Mouse (Mus musculus): ENCODE results near the gene Gm48551. TPM values are rescaled to one million over a fixed set of nuclear protein-coding genes. Genes with fewer than 3 reads are reported as not detected.

The Gm48551 gene
- polyA plus RNA-seq, 1 experiment from 2014 or later = 4.2 TPM

DNA sequence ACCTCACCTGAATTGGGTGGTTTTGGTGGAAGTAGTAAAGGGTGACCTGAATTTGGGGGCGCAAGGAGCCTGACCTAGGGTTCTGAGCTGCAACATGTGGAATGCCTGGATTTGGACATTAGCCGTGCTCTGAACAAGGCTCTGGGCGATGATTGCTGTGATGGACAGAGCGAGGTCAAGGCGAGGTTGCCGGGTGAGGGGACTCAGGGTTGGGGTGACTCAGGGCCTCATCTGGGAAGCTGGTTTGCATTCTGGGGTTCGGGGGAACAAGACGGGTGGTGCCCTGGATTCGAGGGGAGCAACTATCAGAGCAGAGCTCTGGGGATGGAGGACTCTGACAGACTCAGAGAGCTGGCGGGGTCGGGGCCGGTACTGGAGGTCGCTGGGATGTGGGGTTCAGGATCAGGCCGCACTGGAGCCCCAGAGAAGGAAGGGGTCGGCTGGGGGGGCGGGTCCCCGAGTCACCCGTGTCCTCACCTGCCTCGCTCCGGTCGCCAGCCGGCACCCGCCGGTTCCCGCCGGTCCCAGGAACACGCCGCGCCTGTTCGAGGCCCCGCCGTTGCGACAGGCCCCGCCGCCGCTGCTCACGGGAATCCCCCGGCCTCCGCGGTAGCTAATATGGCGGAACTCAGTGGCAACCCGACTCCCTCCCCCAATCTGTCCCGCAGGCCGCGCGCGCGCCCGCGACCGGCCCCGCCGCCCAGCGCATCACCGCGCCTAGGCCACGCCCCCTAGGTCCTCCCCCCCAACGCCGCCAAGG lies 6.3 kb upstream of the Gm48551 start, which contains the start of gene Fzr1:
Fzr1 (minus strand) TSS at position 724 of the 760 bp plus-strand sequence.
- peaks cover 32% of the 10 kb centered on the region for H3K4me1 ChIP-seq
- peak within 1 kb of the TSS; percentile 92 for H3K4me2 ChIP-seq
- peak; percentile 70 for ATAC-seq
- H3K27me3 ChIP-seq = no peaks in the 10 kb centered on the region
- H3K9me3 ChIP-seq (replicated peaks) = no peaks in the 10 kb centered on the region
- under 1% methylated on average over 36 of the region's 59 CpGs for WGBS
- H3K36me3 ChIP-seq (ENCODE audit: poor library complexity, severe bottlenecking) = peaks cover 31% of the 10 kb centered on the region
- H3K4me3 ChIP-seq = peak within 1 kb of the TSS; percentile 83
- H3K27ac ChIP-seq = peak within 1 kb of the TSS; percentile 73
- peak within 1 kb of the TSS; percentile 94 for H3K9ac ChIP-seq

GRCm38 (mm10) chr10:81378553-81379182 lies 5.6 kb upstream of the Gm48551 start:
- Histone ChIP-seq H3K9me3 (replicated peaks) (no peaks in the 10 kb centered on the region), H3K36me3 (ENCODE audit: poor library complexity, severe bottlenecking) (peaks cover 24% of the 10 kb centered on the region), H3K9ac (peak overlapping the region; percentile 66), H3K4me2 (peak overlapping the region; percentile 92), H3K27ac (peak overlapping the region; percentile 69), H3K4me1 (peaks cover 32% of the 10 kb centered on the region), H3K27me3 (no peaks in the 10 kb centered on the region), H3K4me3 (peak overlapping the region; percentile 83)
- WGBS = under 1% methylated on average over 46 of the region's 46 CpGs
- ATAC-seq = peak; percentile 97

DNA sequence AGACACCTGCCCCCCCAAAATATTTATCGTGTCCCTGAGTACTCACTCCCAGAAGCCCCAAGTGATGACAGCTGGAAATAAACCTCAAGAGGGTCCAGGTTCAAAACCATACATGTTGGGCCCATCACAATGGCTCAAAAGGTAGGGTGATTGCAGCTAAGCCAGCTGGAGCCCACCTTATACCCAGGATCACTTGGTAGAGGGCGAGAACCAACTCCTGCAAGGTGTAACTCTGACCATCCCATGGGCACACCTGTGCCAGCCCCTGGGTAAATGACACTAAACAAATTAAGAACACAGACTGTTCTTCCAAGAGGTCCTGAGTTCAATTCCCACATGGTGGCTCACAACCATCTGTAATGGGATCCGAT lies 5.1 kb upstream of the Gm48551 start:
- H3K27ac ChIP-seq = peak overlapping the region; percentile 69
- peaks cover 19% of the 10 kb centered on the region for H3K36me3 ChIP-seq (ENCODE audit: poor library complexity, severe bottlenecking)
- peaks cover 32% of the 10 kb centered on the region for H3K4me1 ChIP-seq
- peak overlapping the region; percentile 66 for H3K9ac ChIP-seq
- no peaks in the 10 kb centered on the region for H3K27me3 ChIP-seq
- WGBS = 53% methylated on average over 3 of the region's 3 CpGs
- H3K4me3 ChIP-seq = peak overlapping the region; percentile 83
- H3K9me3 ChIP-seq (replicated peaks) = no peaks in the 10 kb centered on the region
- H3K4me2 ChIP-seq = peak overlapping the region; percentile 65
- peak; percentile 0; the same call in 1 of the 2 replicates for ATAC-seq

- Histone ChIP-seq H3K36me3 (ENCODE audit: poor library complexity, severe bottlenecking) (peaks cover 13% of the 10 kb centered on the region), H3K27me3 (no peaks in the 10 kb centered on the region), H3K4me3 (no peak overlapping the region), H3K27ac (no peak overlapping the region), H3K9me3 (replicated peaks) (no peaks in the 10 kb centered on the region), H3K4me2 (no peak overlapping the region), H3K9ac (no peak overlapping the region), H3K4me1 (peaks cover 35% of the 10 kb centered on the region)
- 89% methylated on average over 6 of the region's 6 CpGs for WGBS
- ATAC-seq = no peak
Observed at GRCm38 (mm10) chr10:81379809-81380378, 4.4 kb upstream of the Gm48551 start.

GRCm38 (mm10) chr10:81382039-81382438 lies 2.2 kb upstream of the Gm48551 start:
- Histone ChIP-seq H3K27ac (no peak overlapping the region), H3K4me1 (peaks cover 28% of the 10 kb centered on the region), H3K36me3 (ENCODE audit: poor library complexity, severe bottlenecking) (peaks cover 14% of the 10 kb centered on the region), H3K9me3 (replicated peaks) (no peaks in the 10 kb centered on the region), H3K4me2 (no peak overlapping the region), H3K27me3 (no peaks in the 10 kb centered on the region), H3K4me3 (no peak overlapping the region), H3K9ac (peak overlapping the region; percentile 31; the same call in 1 of the 2 replicates)
- WGBS = 80% methylated on average over 5 of the region's 5 CpGs
- no peak for ATAC-seq

GRCm38 (mm10) chr10:81384605-81384982 lies 328 bp downstream of the Gm48551 start:
- H3K27me3 ChIP-seq = no peaks in the 10 kb centered on the region
- WGBS = under 1% methylated on average over 19 of the region's 19 CpGs
- ATAC-seq = peak; percentile 28; the same call in 1 of the 2 replicates
- peak overlapping the region; percentile 94 for H3K4me2 ChIP-seq
- H3K36me3 ChIP-seq (ENCODE audit: poor library complexity, severe bottlenecking) = peaks cover 32% of the 10 kb centered on the region
- peak overlapping the region; percentile 84 for H3K27ac ChIP-seq
- peak overlapping the region; percentile 97 for H3K4me3 ChIP-seq
- peak overlapping the region; percentile 87 for H3K9ac ChIP-seq
- no peaks in the 10 kb centered on the region for H3K9me3 ChIP-seq (replicated peaks)
- H3K4me1 ChIP-seq = peaks cover 18% of the 10 kb centered on the region

GRCm38 (mm10) chr10:81385603-81386306 lies 1.5 kb downstream of the Gm48551 start:
- peak overlapping the region; percentile 97 for H3K4me3 ChIP-seq
- 88% methylated on average over 22 of the region's 22 CpGs for WGBS
- H3K9ac ChIP-seq = peak overlapping the region; percentile 87; the same call in 1 of the 2 replicates
- peak overlapping the region; percentile 94 for H3K4me2 ChIP-seq
- no peaks in the 10 kb centered on the region for H3K9me3 ChIP-seq (replicated peaks)
- no peaks in the 10 kb centered on the region for H3K27me3 ChIP-seq
- no peak for ATAC-seq
- no peak overlapping the region for H3K27ac ChIP-seq
- peaks cover 37% of the 10 kb centered on the region for H3K36me3 ChIP-seq (ENCODE audit: poor library complexity, severe bottlenecking)
- H3K4me1 ChIP-seq = peaks cover 21% of the 10 kb centered on the region

GRCm38 (mm10) chr10:81387716-81388115 lies 3.5 kb downstream of the Gm48551 start:
- 97% methylated on average over 20 of the region's 20 CpGs for WGBS
- Histone ChIP-seq H3K9me3 (replicated peaks) (no peaks in the 10 kb centered on the region), H3K36me3 (ENCODE audit: poor library complexity, severe bottlenecking) (peaks cover 48% of the 10 kb centered on the region), H3K9ac (no peak overlapping the region), H3K27ac (no peak overlapping the region), H3K27me3 (no peaks in the 10 kb centered on the region), H3K4me2 (no peak overlapping the region), H3K4me1 (peaks cover 21% of the 10 kb centered on the region), H3K4me3 (no peak overlapping the region)
- ATAC-seq = no peak

DNA sequence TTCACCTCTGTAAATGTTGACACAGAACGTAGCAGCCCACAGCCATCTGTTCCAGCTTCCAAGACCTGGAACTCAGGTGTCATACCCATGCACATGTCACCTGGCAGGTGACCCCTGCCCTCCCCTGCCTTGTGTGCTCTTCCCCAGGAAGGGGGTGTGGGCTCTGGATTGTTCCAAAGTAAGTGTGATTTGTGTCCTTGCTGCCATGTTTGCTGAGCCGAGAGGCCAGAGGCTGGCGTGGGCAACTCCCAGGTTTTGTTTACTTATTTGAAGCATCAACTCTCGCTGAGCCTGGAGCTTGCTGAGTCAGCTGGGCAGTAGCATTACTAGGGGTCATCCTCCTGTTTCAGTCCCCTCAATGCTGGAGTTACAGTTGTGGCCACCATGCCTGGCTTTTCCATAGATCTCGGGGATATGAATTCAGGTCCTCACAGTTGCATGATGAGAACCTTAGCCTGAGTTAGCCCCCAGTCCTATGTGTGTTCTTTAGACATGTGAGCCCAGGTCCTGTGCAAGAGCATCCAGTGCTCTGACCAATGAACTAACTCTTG lies 4.3 kb downstream of the Gm48551 start, which contains the start of gene Gm48552:
Gm48552 (plus strand) TSS at position 501 of the 551 bp plus-strand sequence.
- peaks cover 48% of the 10 kb centered on the region for H3K36me3 ChIP-seq (ENCODE audit: poor library complexity, severe bottlenecking)
- no peak within 1 kb of the TSS for H3K27ac ChIP-seq
- peaks cover 28% of the 10 kb centered on the region for H3K4me1 ChIP-seq
- H3K9ac ChIP-seq = 0 out of 2 replicates have a peak within 1 kb of the TSS, but pooled peaks have one; percentile 9
- H3K9me3 ChIP-seq (replicated peaks) = no peaks in the 10 kb centered on the region
- ATAC-seq = no peak
- no peak within 1 kb of the TSS for H3K4me2 ChIP-seq
- no peak within 1 kb of the TSS for H3K4me3 ChIP-seq
- WGBS = 88% methylated on average over 5 of the region's 5 CpGs
- no peaks in the 10 kb centered on the region for H3K27me3 ChIP-seq

DNA sequence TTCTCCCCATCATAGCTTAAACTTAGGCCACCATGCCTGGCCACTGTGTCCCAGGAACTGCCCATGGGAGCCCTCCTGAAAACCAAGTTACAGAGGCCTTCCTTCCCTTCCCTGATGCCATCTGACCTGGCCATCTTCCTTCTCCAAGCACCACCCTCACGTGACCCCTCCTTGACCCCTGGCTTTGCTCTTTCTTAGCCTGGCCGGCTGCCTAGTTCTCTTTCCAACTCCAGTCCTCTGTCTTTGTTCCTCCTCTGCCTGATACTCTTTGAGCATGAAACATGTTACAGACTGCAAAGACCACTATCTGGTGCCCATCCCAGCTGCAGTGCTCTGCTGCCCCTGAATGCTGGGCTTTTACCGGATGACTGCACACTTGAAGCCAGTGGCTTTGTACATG lies 5.1 kb downstream of the Gm48551 start:
- no peak for ATAC-seq
- 0 out of 2 replicates have a peak overlapping the region, but pooled peaks have one; percentile 9 for H3K9ac ChIP-seq
- no peaks in the 10 kb centered on the region for H3K9me3 ChIP-seq (replicated peaks)
- no peaks in the 10 kb centered on the region for H3K27me3 ChIP-seq
- peaks cover 48% of the 10 kb centered on the region for H3K36me3 ChIP-seq (ENCODE audit: poor library complexity, severe bottlenecking)
- no peak overlapping the region for H3K4me3 ChIP-seq
- no peak overlapping the region for H3K27ac ChIP-seq
- peaks cover 32% of the 10 kb centered on the region for H3K4me1 ChIP-seq
- WGBS = 46% methylated on average over 3 of the region's 3 CpGs
- H3K4me2 ChIP-seq = no peak overlapping the region

DNA sequence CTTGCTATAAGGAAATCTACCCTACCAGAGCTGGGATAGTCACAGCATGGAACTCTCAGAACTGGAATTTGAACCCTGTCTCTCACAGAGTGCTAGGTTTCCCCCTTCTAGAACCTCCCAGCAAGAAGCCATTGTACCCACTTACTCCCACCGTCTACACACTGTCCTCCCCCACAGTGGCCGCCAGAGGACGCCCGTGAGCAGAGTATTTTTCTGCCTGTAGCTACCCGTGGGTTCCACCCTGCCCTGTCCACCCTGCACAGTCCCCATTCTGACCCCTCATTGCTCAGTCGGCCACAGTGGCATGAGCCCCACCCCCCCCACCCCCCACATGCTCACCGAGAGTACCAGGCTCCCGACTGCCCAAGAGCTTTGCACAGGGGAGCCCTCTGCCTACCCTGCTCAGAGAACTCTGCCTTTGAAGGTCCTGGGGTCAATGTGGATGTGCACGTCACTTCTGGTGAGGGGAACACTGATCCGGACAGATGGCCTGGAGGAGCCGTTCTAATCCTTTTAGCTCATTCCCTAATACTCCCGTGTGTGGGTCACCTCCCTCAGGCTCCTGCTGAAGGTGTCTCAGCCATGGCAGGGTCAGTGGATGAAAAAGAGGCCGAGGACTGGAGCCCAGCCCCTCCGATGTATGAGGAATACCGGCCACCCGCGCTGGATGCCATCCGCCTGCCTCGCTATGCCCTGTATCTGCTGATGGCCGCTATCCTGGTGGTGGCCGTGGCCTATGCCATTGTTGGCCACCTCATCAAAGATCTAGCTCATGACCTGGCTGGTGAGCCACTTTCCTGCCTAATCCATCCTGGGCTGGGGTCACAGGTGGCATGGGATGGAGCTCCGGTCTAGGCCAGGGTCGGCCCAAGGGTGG lies 5.8 kb downstream of the Gm48551 start:
- WGBS = 57% methylated on average over 22 of the region's 23 CpGs
- Histone ChIP-seq H3K27ac (no peak overlapping the region), H3K9me3 (replicated peaks) (no peaks in the 10 kb centered on the region), H3K36me3 (ENCODE audit: poor library complexity, severe bottlenecking) (peaks cover 48% of the 10 kb centered on the region), H3K27me3 (no peaks in the 10 kb centered on the region), H3K4me3 (no peak overlapping the region), H3K4me2 (no peak overlapping the region), H3K9ac (no peak overlapping the region), H3K4me1 (peaks cover 28% of the 10 kb centered on the region)
- peak; percentile 60 for ATAC-seq

All from forebrain, embryonic 13.5 days (tissue).